Mouse (Mus musculus): ENCODE measurements around the gene Chn2.

The Chn2 gene

DNA sequence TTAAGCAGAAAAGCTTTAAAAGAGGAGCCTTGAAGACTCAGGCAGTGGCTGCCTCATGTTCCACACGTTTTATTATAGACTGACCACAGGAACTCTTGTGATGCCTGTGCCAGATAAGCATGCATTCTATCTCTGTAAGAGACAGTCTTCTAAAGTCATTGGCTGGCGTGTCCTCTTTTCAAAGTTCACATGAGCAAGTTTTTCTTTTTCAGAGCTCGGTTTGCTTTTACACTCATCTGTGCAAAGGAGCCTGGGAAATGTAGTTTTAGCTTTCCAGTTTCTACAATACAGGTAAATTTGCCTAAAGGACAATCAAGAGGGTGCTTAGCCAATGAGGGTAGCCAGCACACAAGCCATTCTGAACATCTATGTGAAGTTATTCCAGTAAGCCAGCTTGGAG lies 51.5 kb downstream of the Chn2 start:
- ChIA-PET POLR2A (interaction anchor here (0.7 to 3.1 kb wide), 7 partner anchors 8 to 50 kb away, joined by 3 to 10 read pairs (median 5); no protein-coding TSS in a partner anchor), CTCF (interaction anchor here in 1 of 4 experiments (0.6 to 0.8 kb wide), 2 partner anchors 10 to 37 kb away, joined by 3 read pairs; no protein-coding TSS in a partner anchor)

DNA sequence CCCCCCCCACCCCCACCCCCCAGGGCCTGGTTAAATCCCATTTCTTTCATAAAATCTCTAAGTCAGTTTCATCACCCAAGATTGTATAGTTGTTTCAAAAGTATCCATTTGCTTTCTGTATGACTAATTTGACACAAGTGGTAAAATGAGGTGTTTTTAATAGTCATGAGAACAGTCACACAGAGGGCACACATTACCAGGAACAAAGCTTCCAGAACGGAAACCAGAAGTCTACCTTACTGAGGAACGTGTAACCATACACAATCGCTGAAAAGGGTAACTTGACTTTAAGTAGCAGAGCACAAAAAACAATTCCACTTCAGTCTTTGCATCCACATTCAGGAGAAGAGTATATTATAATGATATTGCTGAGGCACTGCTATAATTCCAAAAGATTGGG lies 53.6 kb downstream of the Chn2 start:
- CTCF ChIA-PET, result no interaction called here
- POLR2A ChIA-PET, result no interaction called here

DNA sequence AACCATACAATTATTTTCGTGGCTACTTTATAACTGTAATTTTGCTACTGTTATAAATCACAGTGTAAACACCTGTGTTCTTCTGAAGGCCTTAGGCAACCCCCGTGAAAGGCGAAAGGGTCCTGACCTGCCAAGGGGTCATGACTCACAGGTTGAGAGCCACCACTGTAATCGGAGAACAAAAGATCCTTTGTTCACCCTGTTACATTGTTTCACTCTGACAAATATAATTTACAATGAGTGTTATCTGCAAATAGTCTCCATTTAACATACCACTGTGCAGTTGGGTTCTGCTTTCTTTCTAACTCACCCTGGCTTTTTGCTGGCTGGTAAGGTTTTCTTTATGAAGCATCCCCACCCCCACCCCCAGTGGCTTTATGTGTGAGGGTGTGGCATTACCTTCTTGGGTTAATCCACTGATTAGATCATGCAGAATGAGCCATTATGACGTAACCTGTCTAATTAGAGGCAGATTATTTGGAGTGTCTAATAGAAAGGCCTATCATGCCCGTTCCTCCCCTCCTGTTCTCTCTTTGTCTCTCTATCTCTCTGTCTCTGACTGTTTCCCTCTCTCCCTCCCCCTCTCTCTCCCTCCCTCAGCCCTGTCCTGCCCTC lies 56.9 kb downstream of the Chn2 start:
- CTCF ChIA-PET, result interaction anchor here in 1 of 4 experiments (0.6 kb wide), 1 partner anchor 86 kb away, joined by 3 read pairs; no protein-coding TSS in a partner anchor
- POLR2A ChIA-PET, result interaction anchor here in 3 of 4 experiments (0.6 to 1.5 kb wide), 10 partner anchors 8 to 288 kb away, joined by 3 to 6 read pairs (median 3); no protein-coding TSS in a partner anchor

DNA sequence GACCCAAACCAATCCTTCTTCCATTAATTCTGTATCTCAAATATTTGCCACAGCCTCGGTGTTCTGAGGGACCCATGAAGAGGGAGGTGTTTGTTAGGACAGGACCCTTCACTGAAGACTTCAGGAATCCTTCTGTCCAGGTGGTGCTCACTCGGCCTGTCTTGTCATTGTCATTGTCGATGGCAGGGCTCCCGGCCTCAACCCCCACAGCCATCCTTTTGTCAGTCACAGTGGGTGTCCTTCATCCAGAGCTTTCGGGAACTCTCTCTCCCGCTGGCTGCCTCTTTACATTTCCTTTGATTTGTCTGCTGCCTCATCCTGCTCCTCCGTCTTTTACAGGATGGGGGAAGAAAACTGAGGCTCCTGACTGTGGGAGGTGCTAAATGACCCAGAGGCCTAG lies 57.5 kb downstream of the Chn2 start:
- ChIA-PET CTCF (interaction anchor here in 1 of 4 experiments (0.6 kb wide), 1 partner anchor 85 kb away, joined by 3 read pairs; no protein-coding TSS in a partner anchor), POLR2A (interaction anchor here in 3 of 4 experiments (0.6 to 1.3 kb wide), 9 partner anchors 10 to 63 kb away, joined by 3 to 6 read pairs (median 3); no protein-coding TSS in a partner anchor)

DNA sequence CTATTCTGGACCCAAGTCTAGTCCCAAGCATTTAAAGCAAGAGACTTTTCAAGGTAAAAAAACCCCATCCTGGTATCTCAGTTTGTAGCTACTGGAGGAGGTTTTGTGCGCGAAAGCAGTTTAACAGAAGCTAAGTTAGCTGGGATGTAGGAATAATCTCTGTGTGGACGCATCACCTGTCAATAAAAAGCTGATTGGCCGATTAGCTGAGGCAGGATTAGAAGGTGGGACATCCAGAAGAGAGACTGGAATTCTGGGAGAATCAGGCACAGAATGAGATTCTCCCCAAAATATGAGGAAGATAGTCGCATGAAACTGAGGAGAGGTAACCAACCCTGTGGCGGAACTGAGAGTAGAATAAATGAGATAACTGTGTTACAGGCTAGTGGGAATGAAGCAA lies 59.0 kb downstream of the Chn2 start:
- ChIA-PET POLR2A (interaction anchor here in 3 of 4 experiments (0.6 to 1.6 kb wide), 11 partner anchors 9 to 269 kb away, joined by 3 to 4 read pairs (median 3); no protein-coding TSS in a partner anchor), CTCF (interaction anchor here in 2 of 4 experiments (0.9 to 1.0 kb wide), 2 partner anchors 16 to 279 kb away, joined by 3 read pairs; no protein-coding TSS in a partner anchor)

DNA sequence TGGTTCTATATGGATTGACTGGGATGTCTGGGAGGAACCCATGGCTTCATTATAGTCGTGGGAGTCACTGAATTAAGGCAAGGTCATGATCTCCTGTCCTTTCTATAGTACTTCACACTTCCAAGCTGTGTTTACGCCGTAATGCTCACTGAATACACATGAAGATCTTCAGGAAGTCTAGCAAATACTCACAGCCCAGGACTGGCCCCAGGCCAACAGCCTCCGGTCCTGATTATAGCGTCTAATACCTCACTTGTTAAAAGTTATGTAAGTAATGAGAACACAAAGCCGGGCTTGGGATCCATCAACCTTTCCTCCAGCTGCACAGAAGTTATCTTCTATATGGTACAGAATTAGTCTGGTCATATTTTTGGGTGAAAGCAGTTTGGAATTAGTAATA lies 60.3 kb downstream of the Chn2 start:
- POLR2A ChIA-PET, result interaction anchor here in 2 of 4 experiments (1.2 to 1.6 kb wide), 2 partner anchors 9 kb away, joined by 3 to 4 read pairs; no protein-coding TSS in a partner anchor
- CTCF ChIA-PET, result no interaction called here

DNA sequence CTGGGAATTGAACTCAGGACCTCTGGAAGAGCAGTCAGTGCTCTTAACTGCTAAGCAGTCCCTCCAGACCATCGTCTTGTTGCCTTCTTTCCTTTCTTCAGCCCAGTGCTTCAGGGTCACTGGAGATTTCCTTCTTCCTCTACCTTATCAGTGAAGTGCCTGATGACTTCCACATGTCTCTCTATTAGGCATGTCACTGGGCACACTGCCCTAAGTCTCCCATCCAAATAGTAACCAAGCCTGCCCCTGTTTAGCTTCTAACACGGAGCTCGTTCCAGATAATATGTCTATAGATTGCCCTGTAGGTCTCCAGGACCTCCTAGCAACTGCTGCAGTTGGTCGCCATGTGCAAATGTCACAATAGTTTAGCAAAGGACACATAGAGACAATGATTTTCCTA lies 62.9 kb downstream of the Chn2 start:
- CTCF ChIA-PET, result no interaction called here
- POLR2A ChIA-PET, result no interaction called here

DNA sequence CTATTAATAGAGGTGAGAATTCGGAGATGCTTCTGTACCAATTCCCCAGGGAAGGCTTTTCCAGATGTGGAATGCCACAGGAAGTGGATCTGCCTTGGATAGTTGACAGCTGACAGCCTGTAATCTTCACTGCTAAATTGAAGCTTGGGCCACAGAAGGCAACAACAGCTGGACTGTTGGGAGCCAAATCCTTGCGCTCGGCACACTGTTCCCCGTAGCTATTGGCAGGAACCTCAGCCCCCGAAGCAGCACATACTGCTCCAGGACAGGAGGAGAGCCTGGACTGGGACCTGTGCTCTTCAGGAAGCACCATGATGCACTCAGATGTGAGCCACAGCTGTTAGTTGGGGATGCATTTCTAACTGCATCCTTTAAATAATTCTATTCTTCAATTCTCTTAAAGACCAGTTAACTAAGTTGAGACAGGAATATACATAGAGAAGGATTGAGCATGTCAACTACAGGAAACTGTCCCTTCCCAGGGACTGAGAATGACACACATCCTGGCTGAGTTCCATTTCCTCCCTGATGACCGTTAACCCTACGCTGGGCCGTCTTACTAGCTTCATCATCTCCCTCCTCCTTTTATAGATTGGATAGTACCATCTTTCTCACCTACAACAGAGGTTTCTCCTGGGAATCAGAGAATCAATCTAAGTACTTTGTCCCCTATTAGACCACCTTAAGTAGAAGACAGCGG lies 64.1 kb downstream of the Chn2 start:
- CTCF ChIA-PET, result interaction anchor here in 2 of 4 experiments (0.5 to 0.6 kb wide), 2 partner anchors 44 to 69 kb away, joined by 3 to 5 read pairs; no protein-coding TSS in a partner anchor

DNA sequence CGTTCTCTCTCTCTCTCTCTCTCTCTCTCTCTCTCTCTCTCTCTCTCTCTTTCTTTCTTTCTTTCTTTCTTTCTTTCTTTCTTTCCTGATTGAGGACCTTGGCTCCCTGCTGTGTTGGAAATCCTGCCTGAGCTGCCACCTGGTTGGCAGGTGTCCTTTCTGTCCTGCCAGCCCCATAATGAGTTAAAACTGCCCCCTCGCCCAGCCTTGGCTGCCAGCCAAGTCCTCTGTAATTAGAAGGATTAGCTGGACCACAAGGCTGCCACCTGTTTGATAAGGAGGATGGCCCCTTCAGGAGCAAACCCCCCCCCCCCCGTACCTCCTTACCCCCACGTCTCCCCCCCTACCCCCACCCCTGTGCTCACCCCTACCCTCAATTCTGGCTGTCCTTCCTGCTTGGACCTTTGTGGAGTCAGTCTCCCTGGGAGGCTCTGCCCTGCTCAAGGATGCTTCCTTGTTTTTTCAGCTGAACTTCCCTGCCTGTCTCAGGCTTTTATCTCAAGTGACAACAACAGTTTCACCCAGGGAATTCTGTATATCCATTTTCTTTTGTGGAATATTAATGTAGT lies 72.1 kb downstream of the Chn2 start:
- CTCF ChIA-PET, result interaction anchor here in 1 of 4 experiments (0.7 kb wide), 2 partner anchors 14 to 155 kb away, joined by 4 to 9 read pairs; no protein-coding TSS in a partner anchor
- POLR2A ChIA-PET, result interaction anchor here in 2 of 4 experiments (1.8 to 1.9 kb wide), 2 partner anchors 14 to 16 kb away, joined by 5 to 6 read pairs; no protein-coding TSS in a partner anchor

More for the DNA sequence above, 64.1 kb downstream of the Chn2 start:
- POLR2A ChIA-PET, result interaction anchor here in 1 of 4 experiments (2.8 kb wide), 1 partner anchor 13 kb away, joined by 10 read pairs; no protein-coding TSS in a partner anchor

DNA sequence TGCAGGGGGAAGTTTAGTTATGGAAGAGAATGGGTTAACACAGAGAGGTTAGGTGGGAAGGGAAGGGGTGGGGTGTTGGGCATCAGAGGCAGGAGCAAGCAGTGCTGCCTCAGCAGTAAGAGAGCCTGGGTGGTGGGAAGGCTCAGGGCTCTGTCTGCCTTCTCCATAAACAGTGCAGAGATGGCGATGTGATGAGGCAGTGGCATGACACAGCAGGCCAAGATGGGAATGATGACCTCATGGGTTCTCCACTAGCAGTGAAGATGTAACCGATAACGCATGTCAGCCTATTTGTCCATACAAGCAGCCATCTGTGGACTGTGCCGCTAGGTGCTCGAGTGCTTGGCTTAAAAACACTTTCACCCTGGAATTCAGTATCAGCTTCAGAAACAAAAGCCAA lies 74.0 kb downstream of the Chn2 start:
- ChIA-PET POLR2A (no interaction called here), CTCF (interaction anchor here in 2 of 4 experiments (0.9 kb wide), 2 partner anchors 226 to 1047 kb away, joined by 3 to 5 read pairs; no protein-coding TSS in a partner anchor)

DNA sequence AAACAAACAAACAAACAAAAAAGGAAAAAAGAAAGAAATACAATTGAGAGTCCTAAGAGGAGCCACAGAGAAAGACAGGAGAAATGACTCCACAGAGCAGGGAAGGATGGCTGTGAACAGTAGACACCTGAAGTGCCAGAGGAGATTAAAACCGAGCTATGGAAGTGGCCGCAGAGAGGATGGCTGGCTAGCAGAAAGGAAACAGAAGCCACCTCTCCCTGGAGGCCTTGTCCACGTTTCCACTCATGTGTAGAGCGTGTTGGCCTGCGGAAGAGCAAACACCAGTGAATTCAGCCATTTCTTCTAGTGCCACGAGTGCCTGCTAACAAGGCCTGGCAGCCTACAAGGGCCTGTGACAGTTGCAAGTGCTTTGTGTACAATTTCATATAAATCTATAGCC lies 75.1 kb downstream of the Chn2 start:
- POLR2A ChIA-PET, result no interaction called here
- CTCF ChIA-PET, result no interaction called here

DNA sequence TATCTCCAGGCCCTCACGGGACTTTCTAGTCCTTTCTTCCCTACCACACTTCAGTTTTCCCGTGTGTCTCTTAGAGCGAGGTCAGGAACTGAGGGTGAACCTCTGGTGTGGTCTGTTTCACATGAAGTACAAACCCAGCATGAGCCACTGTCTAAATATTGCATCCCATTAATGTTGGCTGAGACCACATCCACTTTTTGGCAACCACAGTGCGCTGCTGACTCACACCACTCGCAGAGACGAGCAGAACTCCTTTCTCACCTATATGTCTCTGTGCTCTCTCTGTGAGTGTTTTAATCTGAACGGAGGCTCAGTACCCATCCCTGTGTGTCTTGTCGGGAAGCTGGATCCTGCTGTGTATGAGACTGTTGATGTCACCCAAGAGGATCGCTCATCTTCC lies 76.9 kb downstream of the Chn2 start:
- ChIA-PET POLR2A (no interaction called here), CTCF (no interaction called here)

DNA sequence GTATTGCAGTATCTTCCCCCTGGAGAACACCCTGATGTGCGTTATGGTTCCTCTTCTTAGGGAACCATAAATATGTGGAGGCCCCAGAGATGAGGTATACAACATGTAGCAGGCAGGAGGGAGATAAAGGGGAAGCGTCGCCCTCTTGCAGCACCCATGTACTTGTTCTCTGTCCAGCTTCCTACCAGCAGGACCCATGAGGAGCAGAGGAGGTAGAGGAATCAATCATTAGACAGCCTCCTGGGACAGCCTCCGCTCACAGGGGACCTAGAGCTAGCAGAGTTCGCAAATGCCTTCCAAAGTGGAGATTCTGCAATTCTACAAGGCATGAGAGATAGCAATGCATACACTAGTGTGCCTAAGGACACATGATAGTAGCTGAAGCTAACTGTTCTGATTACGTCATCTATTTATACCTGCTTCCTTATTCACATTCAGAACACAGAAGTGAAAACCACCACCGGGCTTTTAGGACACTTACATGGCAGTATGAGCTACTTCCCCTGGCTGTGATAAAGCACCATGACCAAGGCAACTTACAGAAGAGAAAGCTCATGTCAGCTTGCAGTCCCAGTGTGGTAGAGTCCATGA lies 77.7 kb downstream of the Chn2 start:
- ChIA-PET CTCF (no interaction called here), POLR2A (interaction anchor here in 1 of 4 experiments (1.1 kb wide), 1 partner anchor 12 kb away, joined by 3 read pairs; no protein-coding TSS in a partner anchor)

DNA sequence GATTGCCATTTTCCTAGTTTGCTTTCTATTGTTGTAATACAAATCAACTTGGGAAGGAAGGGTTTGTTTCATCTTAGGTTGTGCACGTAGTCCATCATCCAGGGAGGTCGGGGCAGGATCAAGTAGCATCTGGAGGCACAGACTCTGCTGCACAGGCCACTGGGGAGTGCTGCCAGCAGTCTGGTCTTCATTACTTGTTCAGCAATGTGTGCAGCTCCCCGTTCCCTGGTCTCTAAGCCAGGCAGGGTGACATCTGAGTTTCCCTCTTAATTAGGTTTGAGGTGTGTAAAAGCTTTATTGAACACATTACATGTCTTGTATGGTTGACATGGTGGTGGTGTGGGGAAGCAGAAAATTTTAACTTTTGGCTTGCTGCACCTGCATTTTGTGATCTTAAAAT lies 79.0 kb downstream of the Chn2 start:
- ChIA-PET CTCF (no interaction called here), POLR2A (no interaction called here)

DNA sequence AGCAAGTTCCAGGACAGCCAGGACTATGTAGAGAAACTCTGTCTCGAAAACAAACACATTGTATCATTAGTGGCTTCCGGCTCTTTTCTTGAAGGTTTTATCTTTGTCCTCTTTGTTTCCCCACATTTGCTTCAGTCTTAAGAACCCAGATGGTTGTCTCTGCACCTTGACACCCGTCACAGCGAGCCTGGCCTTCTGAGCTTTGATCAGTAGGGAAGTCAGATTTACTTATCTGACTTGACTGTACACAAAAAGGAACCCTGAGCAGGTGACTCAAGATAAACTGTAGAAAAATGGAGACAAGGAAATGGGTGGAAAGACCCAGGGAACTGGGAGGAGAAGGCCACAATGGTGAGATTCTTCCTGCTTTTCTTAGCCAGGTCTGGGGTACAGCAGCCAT lies 79.5 kb downstream of the Chn2 start:
- CTCF ChIA-PET, result no interaction called here
- POLR2A ChIA-PET, result interaction anchor here in 1 of 4 experiments (1.1 kb wide), 1 partner anchor 21 kb away, joined by 3 read pairs; no protein-coding TSS in a partner anchor

DNA sequence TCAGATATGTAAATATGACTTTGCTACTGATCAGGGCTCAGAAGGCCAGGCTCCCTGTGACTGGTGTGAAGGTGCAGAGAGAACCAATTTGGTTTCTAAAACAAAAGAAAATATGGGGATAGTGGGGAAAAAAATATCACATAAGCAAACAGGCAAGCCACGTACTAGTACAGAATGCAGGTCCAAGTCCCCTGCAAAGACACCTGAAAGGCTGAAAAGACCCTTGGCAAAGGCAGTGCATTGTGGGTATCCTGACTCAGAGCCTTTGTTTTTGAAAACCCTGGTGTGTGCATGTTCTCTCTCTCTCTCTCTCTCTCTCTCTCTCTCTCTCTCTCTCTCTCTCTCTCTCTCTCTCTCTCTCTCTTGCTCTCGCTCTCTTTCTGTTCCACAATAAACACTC lies 80.1 kb downstream of the Chn2 start:
- ChIA-PET POLR2A (interaction anchor here in 2 of 4 experiments (1.0 to 1.1 kb wide), 2 partner anchors 21 to 22 kb away, joined by 3 read pairs; no protein-coding TSS in a partner anchor), CTCF (no interaction called here)

DNA sequence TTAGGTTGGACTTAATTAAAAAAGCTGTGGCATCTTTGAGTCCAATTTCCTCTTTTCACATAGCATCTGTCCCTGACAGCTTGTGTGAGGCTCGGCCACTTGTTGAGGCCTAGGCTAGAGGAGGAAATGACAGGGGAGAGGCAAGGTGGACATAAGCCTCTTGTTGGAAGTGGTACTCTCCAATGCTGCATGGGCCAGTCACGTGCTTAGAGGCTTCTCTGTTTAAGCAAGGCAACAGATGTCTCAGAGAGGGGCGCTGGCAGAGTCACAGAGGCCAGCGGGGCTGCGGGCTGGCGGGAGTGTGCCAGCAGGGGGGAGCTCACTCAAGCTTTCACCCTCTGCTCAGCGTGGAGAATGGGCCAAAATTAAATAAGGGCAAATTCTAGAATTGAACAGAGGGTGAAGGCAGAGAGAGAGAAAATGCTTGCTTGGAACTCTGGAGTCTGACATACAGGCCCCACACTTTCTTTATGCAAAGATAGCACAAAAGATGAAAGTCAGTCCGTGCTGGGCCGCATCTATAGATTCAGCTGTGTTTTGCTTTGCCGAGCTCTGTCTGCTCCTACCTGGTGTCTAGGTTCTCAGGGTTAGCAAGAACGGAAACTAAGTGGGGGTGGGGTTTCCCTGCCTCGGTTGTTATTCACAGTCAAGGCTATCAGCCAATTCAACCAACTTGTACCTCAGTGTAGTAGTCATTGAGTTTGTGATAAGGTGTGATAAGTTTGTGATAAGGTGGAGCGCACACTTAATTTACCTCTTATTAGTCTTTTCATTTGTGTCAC lies 80.7 kb downstream of the Chn2 start:
- ChIA-PET CTCF (no interaction called here), POLR2A (interaction anchor here in 3 of 4 experiments (0.5 to 1.3 kb wide), 6 partner anchors 11 to 23 kb away, joined by 3 to 4 read pairs (median 3); no protein-coding TSS in a partner anchor)

DNA sequence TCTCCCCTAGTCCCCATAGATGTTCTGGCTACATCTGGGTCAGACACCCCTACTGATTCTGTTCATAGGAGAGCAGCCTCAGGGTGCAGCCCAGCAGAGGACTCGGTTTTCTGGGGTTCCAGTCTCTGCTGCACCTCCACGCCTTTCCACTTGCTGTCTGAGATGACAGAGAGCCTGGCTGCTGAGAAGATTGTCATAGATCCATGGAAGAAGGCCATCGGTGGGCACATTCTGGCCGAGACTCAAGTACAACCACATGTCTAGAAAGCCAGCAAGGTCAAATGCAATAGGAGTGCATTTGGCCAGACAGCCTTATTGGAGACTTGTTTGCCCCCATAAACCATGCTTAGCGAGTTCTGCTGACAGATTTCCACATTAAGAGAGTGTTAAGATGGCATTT lies 81.5 kb downstream of the Chn2 start:
- ChIA-PET CTCF (no interaction called here), POLR2A (interaction anchor here in 2 of 4 experiments (0.5 to 1.3 kb wide), 4 partner anchors 10 to 24 kb away, joined by 3 to 4 read pairs (median 4); no protein-coding TSS in a partner anchor)
